Mouse (Mus musculus): Measurements from ENCODE around the gene Msmo1. TPM values are rescaled to one million over a fixed set of nuclear protein-coding genes. Genes with fewer than 3 reads are reported as not detected.

Msmo1 gene
- polyA plus RNA-seq, 1 experiment from 2014 or later: 64.6 TPM

DNA sequence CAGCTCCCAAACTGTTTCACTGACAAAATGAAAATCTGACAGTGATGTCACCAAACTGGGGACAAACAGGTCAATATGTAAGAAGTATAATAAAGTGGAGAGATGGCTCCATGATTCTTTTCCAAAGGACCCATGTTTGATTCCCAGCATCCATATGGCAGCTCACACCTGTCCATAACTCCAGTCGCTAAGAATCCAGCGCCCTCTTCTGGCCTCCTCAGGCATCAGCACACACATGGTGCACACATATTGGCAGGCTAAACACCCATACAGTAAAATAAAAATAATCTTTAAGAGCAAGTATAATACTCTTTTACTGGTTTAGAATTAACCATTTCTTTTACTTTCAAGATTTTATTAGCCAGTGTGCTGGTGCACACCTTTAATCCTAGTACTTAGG lies 57.2 kb downstream of the Msmo1 start:
- Histone ChIP-seq H3K4me3 (no peak overlapping the region), H3K4me2 (no peak overlapping the region), H3K27ac (ENCODE audit: poor library complexity, severe bottlenecking) (no peak overlapping the region), H3K9ac (no peak overlapping the region), H3K27me3 (replicated peaks) (no peaks in the 10 kb centered on the region), H3K36me3 (no peaks in the 10 kb centered on the region), H3K9me3 (replicated peaks) (no peaks in the 10 kb centered on the region), H3K4me1 (replicated peaks) (peaks cover 13% of the 10 kb centered on the region)
- ATAC-seq (ENCODE audit: insufficient number of reproducible peaks, low FRiP score): no peak
- WGBS: 68% methylated on average over 2 of the region's 2 CpGs

DNA sequence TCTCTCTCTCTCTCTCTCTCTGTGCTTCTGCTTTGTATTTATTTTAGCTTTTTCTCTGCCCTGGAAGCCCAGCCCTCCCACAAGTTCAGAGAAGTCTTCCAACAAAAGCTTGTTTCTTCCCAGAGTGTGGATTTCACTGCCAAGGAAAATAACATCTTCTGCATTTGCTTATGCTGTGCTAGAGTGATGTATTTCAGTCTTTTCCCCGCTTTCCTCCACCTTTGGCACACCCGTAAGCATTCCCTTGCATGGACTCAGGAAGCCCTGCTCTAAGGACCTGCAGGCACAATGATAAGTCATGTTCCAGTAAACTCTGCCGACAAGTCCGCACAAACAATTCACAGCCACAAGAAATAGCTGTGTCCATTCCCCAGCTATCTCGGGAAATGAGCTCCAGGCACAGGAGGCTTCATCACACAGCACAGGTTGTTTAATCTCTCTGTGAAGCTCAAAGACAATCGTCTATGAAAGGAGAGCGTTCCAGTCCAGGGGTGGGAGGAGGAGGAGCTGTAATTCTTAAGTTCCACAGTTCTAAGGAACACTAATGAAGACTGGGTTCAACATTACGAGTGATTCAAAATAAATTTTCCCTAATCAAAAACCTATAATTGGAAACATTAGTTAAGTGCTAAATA lies 58.5 kb downstream of the Msmo1 start:
- Histone ChIP-seq H3K4me2 (no peak overlapping the region), H3K4me3 (no peak overlapping the region), H3K27me3 (replicated peaks) (no peaks in the 10 kb centered on the region), H3K36me3 (no peaks in the 10 kb centered on the region), H3K9ac (no peak overlapping the region), H3K4me1 (replicated peaks) (peaks cover 13% of the 10 kb centered on the region), H3K9me3 (replicated peaks) (no peaks in the 10 kb centered on the region), H3K27ac (ENCODE audit: poor library complexity, severe bottlenecking) (no peak overlapping the region)
- 45% methylated on average over 8 of the region's 8 CpGs for WGBS
- ATAC-seq (ENCODE audit: insufficient number of reproducible peaks, low FRiP score): peak; percentile 82

DNA sequence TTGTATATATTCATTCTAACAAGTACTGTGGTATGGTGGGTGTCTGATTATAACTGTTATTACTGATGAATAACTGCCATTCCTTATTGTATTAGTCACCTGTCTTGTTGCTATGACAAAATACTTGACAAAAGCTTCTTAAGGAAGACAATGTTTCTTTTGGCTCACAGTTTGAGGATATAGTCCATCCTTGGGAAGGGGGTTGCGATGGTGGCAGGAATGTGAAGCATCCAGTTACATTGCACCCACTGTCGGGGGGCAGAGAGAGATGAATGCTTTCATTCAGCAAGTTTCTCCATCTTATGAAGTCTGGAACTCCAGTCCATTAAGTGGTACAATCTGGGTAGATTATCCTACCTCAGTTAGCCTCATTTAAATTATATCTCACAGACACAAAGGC lies 60.7 kb downstream of the Msmo1 start:
- Histone ChIP-seq H3K9me3 (replicated peaks) (no peaks in the 10 kb centered on the region), H3K4me3 (no peak overlapping the region), H3K36me3 (no peaks in the 10 kb centered on the region), H3K27me3 (replicated peaks) (no peaks in the 10 kb centered on the region), H3K27ac (ENCODE audit: poor library complexity, severe bottlenecking) (no peak overlapping the region), H3K4me2 (no peak overlapping the region), H3K9ac (no peak overlapping the region), H3K4me1 (replicated peaks) (peaks cover 13% of the 10 kb centered on the region)
- 64% methylated on average over 2 of the region's 2 CpGs for WGBS
- no peak for ATAC-seq (ENCODE audit: insufficient number of reproducible peaks, low FRiP score)

DNA sequence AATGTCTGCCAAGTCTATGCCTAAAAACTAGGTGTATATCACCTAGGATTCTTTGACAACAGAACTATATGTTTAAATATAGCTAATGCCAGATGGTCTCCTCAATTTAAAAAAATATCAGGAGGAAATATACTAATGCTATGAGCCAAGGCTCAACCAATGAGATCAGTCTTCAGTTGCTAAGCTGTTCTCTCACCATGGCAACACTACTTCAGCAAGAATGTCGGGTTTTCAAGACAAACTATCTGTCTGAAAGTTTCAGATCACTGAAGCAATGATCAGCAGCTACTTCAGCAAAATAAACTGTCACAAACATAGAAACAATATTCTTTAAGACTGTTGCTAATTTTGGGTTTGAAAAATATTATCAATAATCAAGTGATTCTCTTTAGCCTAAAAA lies 61.7 kb downstream of the Msmo1 start:
- Histone ChIP-seq H3K4me2 (no peak overlapping the region), H3K27ac (ENCODE audit: poor library complexity, severe bottlenecking) (no peak overlapping the region), H3K4me1 (replicated peaks) (peaks cover 13% of the 10 kb centered on the region), H3K9ac (no peak overlapping the region), H3K9me3 (replicated peaks) (no peaks in the 10 kb centered on the region), H3K36me3 (no peaks in the 10 kb centered on the region), H3K4me3 (no peak overlapping the region), H3K27me3 (replicated peaks) (no peaks in the 10 kb centered on the region)
- 47% methylated on average over 1 of the region's 1 CpGs for WGBS
- ATAC-seq (ENCODE audit: insufficient number of reproducible peaks, low FRiP score): no peak

Other genes with a start within 250 kb of the Msmo1 start
- 194 and 198 TPM in 2 replicates for gene Cpe, start 40.7 kb downstream of the Msmo1 start, polyA plus RNA-seq (2016; fragmentation: Nextera tagmentation; extraction: Ambion mirVana)
- gene Klhl2, start 116.2 kb upstream of the Msmo1 start, polyA plus RNA-seq (2016; fragmentation: Nextera tagmentation; extraction: Ambion mirVana): 16.1 and 17.5 TPM in 2 replicates
- 26.4 and 27.0 TPM in 2 replicates for gene Tmem192, start 213.4 kb upstream of the Msmo1 start, polyA plus RNA-seq (2016; fragmentation: Nextera tagmentation; extraction: Ambion mirVana)